Mouse (Mus musculus): ENCODE measurements around the gene Slc19a3. TPM values are rescaled to one million over a fixed set of nuclear protein-coding genes. Genes with fewer than 3 reads are reported as not detected.

Slc19a3 gene
- total and polyA plus RNA-seq, 3 experiments, result 0.46 to 3.1 (median 1.3) TPM

GRCm38 (mm10) chr1:82966413-82966812 is 71.8 kb downstream of the Slc19a3 start:
- H3K27me3 ChIP-seq (replicated peaks), result no peaks in the 10 kb centered on the region
- H3K36me3 ChIP-seq (replicated peaks in 1 of 2; ENCODE audit: control insufficient read depth in 1 of 2, insufficient read depth in 1 of 2, low read length in 1 of 2), result no peaks in the 10 kb centered on the region
- in situ Hi-C loops (cut with MboI; ENCODE audit: low pct_ligation_motif_present, low pct_unique_long_range_greater_than_20kb, low sequenced_read_pairs) (no loop called here), dilution Hi-C loops (cut with MboI; ENCODE audit: extremely low pct_ligation_motif_present, extremely low pct_unique_long_range_greater_than_20kb, low sequenced_read_pairs) (no loop called here)
- peaks cover 7% of the 10 kb centered on the region for H3K9me3 ChIP-seq (replicated peaks; ENCODE audit: low read length)
- no peak overlapping the region for H3K27ac ChIP-seq (ENCODE audit: insufficient read depth, low read depth)
- H3K9ac ChIP-seq (ENCODE audit: insufficient read depth, low read depth), result no peak overlapping the region
- no peak overlapping the region for H3K4me3 ChIP-seq (replicated peaks in 1 of 3; ENCODE audit: low read depth in 2 of 3, low read length in 2 of 3, poor library complexity in 1 of 3)
- no peak for DNase-seq (ENCODE audit: extremely low read depth)
- TF ChIP-seq GABPA (IDR thresholded peaks at IDR 0.05; ENCODE audit: insufficient replicate concordance, low read depth, low read length), result no peak
- no peaks in the 10 kb centered on the region for H3K79me2 ChIP-seq (replicated peaks; ENCODE audit: control insufficient read depth, extremely low read depth, insufficient read depth, poor library complexity, severe bottlenecking)
- peaks cover 7 to 15% of the 10 kb centered on the region in 2 experiments for H3K4me1 ChIP-seq (ENCODE audit: control insufficient read depth in 1 of 2, insufficient read depth in 2 of 2)
- no peak overlapping the region for H3K4me2 ChIP-seq (ENCODE audit: insufficient read depth, low read depth, poor library complexity, severe bottlenecking)

Other genes starting within 250 kb of the Slc19a3 start
- 59.0 and 66.9 TPM in 2 replicates for gene Agfg1, start 199.0 kb downstream of the Slc19a3 start, total RNA-seq (2012; rRNA removed)
- gene Agfg1, start 199.0 kb downstream of the Slc19a3 start, total RNA-seq (2014; rRNA removed), result 124 and 127 TPM in 2 replicates
- gene Agfg1, start 199.0 kb downstream of the Slc19a3 start, polyA plus RNA-seq (2012; ENCODE audit: insufficient read length, low read depth), result 94.0 and 106 TPM in 2 replicates
- gene A030005L19Rik, start 125.1 kb downstream of the Slc19a3 start, total RNA-seq (2012; rRNA removed), result 0.17 TPM in 1 of 2 replicates, not detected in the other
- not detected in 2 replicates for gene A030005L19Rik, start 125.1 kb downstream of the Slc19a3 start, total RNA-seq (2014; rRNA removed)
- gene A030005L19Rik, start 125.1 kb downstream of the Slc19a3 start, polyA plus RNA-seq (2012; ENCODE audit: insufficient read length, low read depth), result 0.31 TPM in 1 of 2 replicates, not detected in the other
- not detected in 2 replicates for gene A030014E15Rik, start 113.5 kb downstream of the Slc19a3 start, total RNA-seq (2012; rRNA removed)
- not detected in 2 replicates for gene A030014E15Rik, start 113.5 kb downstream of the Slc19a3 start, total RNA-seq (2014; rRNA removed)
- not detected in 2 replicates for gene A030014E15Rik, start 113.5 kb downstream of the Slc19a3 start, polyA plus RNA-seq (2012; ENCODE audit: insufficient read length, low read depth)
- not detected in 2 replicates for gene Gm6217, start 107.0 kb downstream of the Slc19a3 start, total RNA-seq (2012; rRNA removed)
- gene Gm6217, start 107.0 kb downstream of the Slc19a3 start, total RNA-seq (2014; rRNA removed), result not detected in 2 replicates
- gene Gm6217, start 107.0 kb downstream of the Slc19a3 start, polyA plus RNA-seq (2012; ENCODE audit: insufficient read length, low read depth), result not detected in 2 replicates
- not detected in 2 replicates for gene A030003K21Rik, start 95.1 kb downstream of the Slc19a3 start, total RNA-seq (2012; rRNA removed)
- not detected in 2 replicates for gene A030003K21Rik, start 95.1 kb downstream of the Slc19a3 start, total RNA-seq (2014; rRNA removed)
- not detected in 2 replicates for gene A030003K21Rik, start 95.1 kb downstream of the Slc19a3 start, polyA plus RNA-seq (2012; ENCODE audit: insufficient read length, low read depth)
- gene Gm7544, start 82.4 kb downstream of the Slc19a3 start, total RNA-seq (2012; rRNA removed), result not detected in 2 replicates
- gene Gm7544, start 82.4 kb downstream of the Slc19a3 start, total RNA-seq (2014; rRNA removed), result not detected in 2 replicates
- not detected in 2 replicates for gene Gm7544, start 82.4 kb downstream of the Slc19a3 start, polyA plus RNA-seq (2012; ENCODE audit: insufficient read length, low read depth)
- not detected in 2 replicates for gene Gm47955, start 78.2 kb downstream of the Slc19a3 start, total RNA-seq (2012; rRNA removed)
- gene Gm47955, start 78.2 kb downstream of the Slc19a3 start, total RNA-seq (2014; rRNA removed), result not detected in 2 replicates
- not detected in 2 replicates for gene Gm47955, start 78.2 kb downstream of the Slc19a3 start, polyA plus RNA-seq (2012; ENCODE audit: insufficient read length, low read depth)
- gene Gm47959, start 37.9 kb downstream of the Slc19a3 start, total RNA-seq (2012; rRNA removed), result not detected in 2 replicates
- not detected in 2 replicates for gene Gm47959, start 37.9 kb downstream of the Slc19a3 start, total RNA-seq (2014; rRNA removed)
- gene Gm47959, start 37.9 kb downstream of the Slc19a3 start, polyA plus RNA-seq (2012; ENCODE audit: insufficient read length, low read depth), result not detected in 2 replicates
- gene Krtap28-10, start 4.0 kb upstream of the Slc19a3 start, total RNA-seq (2012; rRNA removed), result not detected in 2 replicates
- not detected in 2 replicates for gene Krtap28-10, start 4.0 kb upstream of the Slc19a3 start, total RNA-seq (2014; rRNA removed)
- gene Krtap28-10, start 4.0 kb upstream of the Slc19a3 start, polyA plus RNA-seq (2012; ENCODE audit: insufficient read length, low read depth), result not detected in 2 replicates
- gene Gm47969, start 6.5 kb upstream of the Slc19a3 start, total RNA-seq (2012; rRNA removed), result not detected in 2 replicates
- gene Gm47969, start 6.5 kb upstream of the Slc19a3 start, total RNA-seq (2014; rRNA removed), result not detected in 2 replicates
- gene Gm47969, start 6.5 kb upstream of the Slc19a3 start, polyA plus RNA-seq (2012; ENCODE audit: insufficient read length, low read depth), result not detected in 2 replicates
- gene A030005K14Rik, start 20.9 kb upstream of the Slc19a3 start, total RNA-seq (2012; rRNA removed), result not detected in 2 replicates
- gene A030005K14Rik, start 20.9 kb upstream of the Slc19a3 start, total RNA-seq (2014; rRNA removed), result not detected in 2 replicates
- not detected in 2 replicates for gene A030005K14Rik, start 20.9 kb upstream of the Slc19a3 start, polyA plus RNA-seq (2012; ENCODE audit: insufficient read length, low read depth)
- not detected in 2 replicates for gene Krtap28-13, start 22.5 kb upstream of the Slc19a3 start, total RNA-seq (2012; rRNA removed)
- gene Krtap28-13, start 22.5 kb upstream of the Slc19a3 start, total RNA-seq (2014; rRNA removed), result not detected in 2 replicates
- not detected in 2 replicates for gene Krtap28-13, start 22.5 kb upstream of the Slc19a3 start, polyA plus RNA-seq (2012; ENCODE audit: insufficient read length, low read depth)
- gene Ccl20, start 78.3 kb upstream of the Slc19a3 start, total RNA-seq (2012; rRNA removed), result 0.42 and 3.4 TPM in 2 replicates
- gene Ccl20, start 78.3 kb upstream of the Slc19a3 start, total RNA-seq (2014; rRNA removed), result 0.32 and 0.34 TPM in 2 replicates
- gene Ccl20, start 78.3 kb upstream of the Slc19a3 start, polyA plus RNA-seq (2012; ENCODE audit: insufficient read length, low read depth), result not detected in 2 replicates
- not detected in 2 replicates for gene Daw1, start 121.3 kb upstream of the Slc19a3 start, total RNA-seq (2012; rRNA removed)
- not detected in 2 replicates for gene Daw1, start 121.3 kb upstream of the Slc19a3 start, total RNA-seq (2014; rRNA removed)
- not detected in 2 replicates for gene Daw1, start 121.3 kb upstream of the Slc19a3 start, polyA plus RNA-seq (2012; ENCODE audit: insufficient read length, low read depth)